In the genomic region with DNA sequence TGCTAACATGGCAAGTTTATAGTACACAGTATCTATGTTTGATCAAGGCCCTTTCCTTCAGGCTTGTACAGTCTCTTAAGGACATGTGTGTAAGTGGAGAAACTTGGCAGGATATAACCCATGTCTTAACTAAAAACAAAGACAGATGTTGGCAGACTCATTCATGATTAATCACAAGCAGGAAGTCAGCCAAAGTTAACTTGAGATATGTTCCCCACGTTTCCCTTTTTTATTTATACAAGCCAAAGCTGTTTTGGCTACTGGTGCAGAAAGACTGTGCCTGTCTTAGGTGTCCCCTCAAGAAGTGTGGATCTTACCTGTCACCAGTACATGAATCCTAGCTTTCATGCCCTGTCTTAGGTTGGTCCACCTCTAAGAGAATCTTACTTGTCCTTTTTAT, we compare ENCODE assay signal across 29 mouse cellular contexts. TPM values are rescaled to one million over a fixed set of nuclear protein-coding genes. Genes with fewer than 3 reads are reported as not detected.
A peak's percentile ranks its signal among the peaks of the same experiment; 100 is the strongest.
DNase-seq lines count a peak whose midpoint lies in the region; ATAC-seq and TF ChIP-seq lines count a peak whose summit lies in the region.
"Had no signal": no experiment of that assay in that cellular context is flagged by ENCODE, and none has a peak within 500 bp of the region (broad histone marks: within the 10 kb centered on the region; RNA-seq: fewer than 3 reads in every experiment).

No protein-coding gene starts in this region.

- no peaks in the 10 kb centered on the region for H3K36me3 ChIP-seq in embryonic facial prominence, embryonic 14.5 days (ENCODE audit: control insufficient read depth, insufficient read depth, low read length)
- no peaks in the 10 kb centered on the region for H3K36me3 ChIP-seq in embryonic facial prominence, embryonic 10.5 days (replicated peaks)
- no peaks in the 10 kb centered on the region for H3K36me3 ChIP-seq in limb, embryonic 14.5 days (ENCODE audit: control insufficient read depth, insufficient read depth, low read length)
- no peaks in the 10 kb centered on the region for H3K36me3 ChIP-seq in limb, embryonic 10.5 days
- H3K36me3 ChIP-seq: embryonic facial prominence, embryonic 13.5 days; forebrain, embryonic 12.5 days; forebrain, embryonic 15.5 days; heart, embryonic 12.5 days; heart, embryonic 15.5 days had no signal

- H3K4me2 ChIP-seq in embryonic facial prominence, embryonic 14.5 days (ENCODE audit: low read depth, low read length) = no peak overlapping the region
- H3K4me2 ChIP-seq in limb, embryonic 14.5 days (replicated peaks; ENCODE audit: low read depth, low read length, severe bottlenecking) = no peak overlapping the region
- H3K4me2 ChIP-seq: embryonic facial prominence, embryonic 13.5 days; forebrain, embryonic 12.5 days; forebrain, embryonic 15.5 days; heart, embryonic 12.5 days; heart, embryonic 15.5 days; hindbrain, embryonic 14.5 days had no signal

- peaks cover 18% of the 10 kb centered on the region for H3K9me3 ChIP-seq in embryonic facial prominence, embryonic 14.5 days (ENCODE audit: control insufficient read depth, low read length)
- H3K9me3 ChIP-seq in embryonic facial prominence, embryonic 10.5 days = peaks cover 5% of the 10 kb centered on the region; the same call in 1 of the 2 replicates
- peaks cover 4% of the 10 kb centered on the region; the same call in 1 of the 2 replicates for H3K9me3 ChIP-seq in limb, embryonic 14.5 days (ENCODE audit: control insufficient read depth, low read length)
- no peaks in the 10 kb centered on the region for H3K9me3 ChIP-seq in limb, embryonic 10.5 days (replicated peaks)
- H3K9me3 ChIP-seq: embryonic facial prominence, embryonic 13.5 days; forebrain, embryonic 12.5 days; forebrain, embryonic 15.5 days; heart, embryonic 12.5 days had no signal

- no peak for ATAC-seq in embryonic facial prominence, embryonic 14.5 days (ENCODE audit: low read depth)
- no peak for ATAC-seq in limb, embryonic 14.5 days (ENCODE audit: low FRiP score, low read depth)
- ATAC-seq: activated CD4-positive, CD25-positive, alpha-beta regulatory T cell, adult 4 months; CD4-positive, CD25-positive, alpha-beta regulatory T cell, adult 4 months; forebrain, embryonic 15.5 days; hindbrain, postnatal 0 days; inflammation-experienced regulatory T-cells, adult 6 months; intestine, embryonic 16.5 days had no signal

- no peaks in the 10 kb centered on the region for H3K4me1 ChIP-seq in embryonic facial prominence, embryonic 14.5 days (ENCODE audit: control insufficient read depth, insufficient read depth, low read length)
- no peaks in the 10 kb centered on the region for H3K4me1 ChIP-seq in embryonic facial prominence, embryonic 10.5 days
- H3K4me1 ChIP-seq in limb, embryonic 14.5 days (ENCODE audit: control insufficient read depth, insufficient read depth, low read length) = no peaks in the 10 kb centered on the region
- no peaks in the 10 kb centered on the region for H3K4me1 ChIP-seq in limb, embryonic 10.5 days
- H3K4me1 ChIP-seq: embryonic facial prominence, embryonic 13.5 days; forebrain, embryonic 12.5 days; forebrain, embryonic 15.5 days; heart, embryonic 12.5 days; heart, embryonic 15.5 days had no signal

- DNase-seq in embryonic facial prominence, embryonic 14.5 days (ENCODE audit: low spot score) = peak; percentile 57
- DNase-seq in embryonic facial prominence, embryonic 10.5 days (ENCODE audit: low spot score) = no peak
- DNase-seq in limb, embryonic 14.5 days (ENCODE audit: low spot score) = peak; percentile 35
- DNase-seq in limb, embryonic 10.5 days (ENCODE audit: low spot score) = no peak
- DNase-seq in 3134 (ENCODE audit: extremely low read depth, insufficient read length, low spot score) = peak; percentile 25
- peak; percentile 11 for DNase-seq in adipocyte (ENCODE audit: low spot score)
- DNase-seq in frontal cortex, adult 2 months (ENCODE audit: extremely low spot score in 1 of 2, low spot score in 1 of 2) = no peak
- no peak for DNase-seq in cerebellum, postnatal 25 days
- DNase-seq: adrenal gland, postnatal 10 days; adrenal gland, postnatal 36 days; cerebellum, adult 18-20 months; cerebellum, adult 9-10 months; cerebellum, postnatal 14 days; gastrocnemius, adult 2 months; gastrocnemius, postnatal 14 days; heart, adult 18-20 months; heart, postnatal 14 days; heart, postnatal 4 days had no signal

- no peaks in the 10 kb centered on the region for H3K27me3 ChIP-seq in embryonic facial prominence, embryonic 14.5 days (replicated peaks; ENCODE audit: control insufficient read depth, insufficient read depth, low read length)
- H3K27me3 ChIP-seq in embryonic facial prominence, embryonic 10.5 days (replicated peaks; ENCODE audit: low read depth, poor library complexity, severe bottlenecking) = no peaks in the 10 kb centered on the region
- no peaks in the 10 kb centered on the region for H3K27me3 ChIP-seq in limb, embryonic 14.5 days (ENCODE audit: control insufficient read depth, insufficient read depth, low read length)
- H3K27me3 ChIP-seq in limb, embryonic 10.5 days (ENCODE audit: low read depth, poor library complexity, severe bottlenecking) = no peaks in the 10 kb centered on the region
- H3K27me3 ChIP-seq: embryonic facial prominence, embryonic 13.5 days; forebrain, embryonic 12.5 days; forebrain, embryonic 15.5 days; heart, embryonic 12.5 days; heart, embryonic 15.5 days had no signal

- H3K27ac ChIP-seq in embryonic facial prominence, embryonic 14.5 days (replicated peaks; ENCODE audit: low read depth, low read length) = no peak overlapping the region
- no peak overlapping the region for H3K27ac ChIP-seq in embryonic facial prominence, embryonic 10.5 days (replicated peaks)
- no peak overlapping the region for H3K27ac ChIP-seq in limb, embryonic 14.5 days (replicated peaks; ENCODE audit: low read depth, low read length)
- no peak overlapping the region for H3K27ac ChIP-seq in limb, embryonic 10.5 days
- H3K27ac ChIP-seq: embryonic facial prominence, embryonic 13.5 days; forebrain, embryonic 12.5 days; forebrain, embryonic 15.5 days; gastrocnemius, adult 2 months; heart, embryonic 15.5 days; hindbrain, embryonic 14.5 days; hindbrain, postnatal 0 days had no signal

- H3K9ac ChIP-seq in embryonic facial prominence, embryonic 14.5 days (ENCODE audit: low read depth, low read length) = no peak overlapping the region
- no peak overlapping the region for H3K9ac ChIP-seq in limb, embryonic 14.5 days (ENCODE audit: low read depth, low read length, severe bottlenecking)
- H3K9ac ChIP-seq: embryonic facial prominence, embryonic 13.5 days; forebrain, embryonic 12.5 days; forebrain, embryonic 15.5 days; heart, embryonic 12.5 days; heart, embryonic 15.5 days; hindbrain, embryonic 14.5 days had no signal

- no peak for TF ChIP-seq POLR2A in limb, embryonic 14.5 days (IDR thresholded peaks at IDR 0.05; ENCODE audit: borderline replicate concordance, extremely low read depth, insufficient read depth, insufficient read length)

- no peak overlapping the region for H3K4me3 ChIP-seq in embryonic facial prominence, embryonic 14.5 days (ENCODE audit: low read depth, low read length)
- H3K4me3 ChIP-seq in embryonic facial prominence, embryonic 10.5 days = no peak overlapping the region
- H3K4me3 ChIP-seq in limb, embryonic 14.5 days (replicated peaks; ENCODE audit: low read length) = no peak overlapping the region
- H3K4me3 ChIP-seq in limb, embryonic 10.5 days = no peak overlapping the region
- H3K4me3 ChIP-seq: embryonic facial prominence, embryonic 13.5 days; forebrain, embryonic 12.5 days; forebrain, embryonic 15.5 days; gastrocnemius, adult 2 months; heart, embryonic 12.5 days; heart, embryonic 15.5 days had no signal

- 23% methylated on average over 1 of the region's 1 CpGs for WGBS in embryonic facial prominence, embryonic 14.5 days
- 62% methylated on average over 1 of the region's 1 CpGs for WGBS in embryonic facial prominence, embryonic 10.5 days
- 41% methylated on average over 1 of the region's 1 CpGs for WGBS in limb, embryonic 14.5 days
- WGBS in limb, embryonic 10.5 days = 67% methylated on average over 1 of the region's 1 CpGs

RNA-seq across cellular contexts. Expression of a gene that starts 35.4 kb away (rescaled TPM):
- polyA plus RNA-seq in embryonic facial prominence, embryonic 14.5 days (2014; fragmentation: Nextera tagmentation; extraction: Ambion mirVana) = 12.9 and 14.1 TPM in 2 replicates
- 6.9 and 15.4 TPM in 2 replicates for polyA plus RNA-seq in embryonic facial prominence, embryonic 10.5 days (2016; fragmentation: Nextera tagmentation; extraction: Ambion mirVana)
- polyA plus RNA-seq in limb, embryonic 14.5 days (2012; rRNA removed) = 7.5 and 10.5 TPM in 2 replicates
- polyA plus RNA-seq in limb, embryonic 14.5 days (2014; fragmentation: Nextera tagmentation; extraction: Ambion mirVana) = 15.1 and 16.7 TPM in 2 replicates
- 11.1 and 15.6 TPM in 2 replicates for polyA plus RNA-seq in limb, embryonic 10.5 days (2016; fragmentation: Nextera tagmentation; extraction: Ambion mirVana)
- polyA plus RNA-seq in frontal cortex, adult 2 months (2012; rRNA removed) = 45.8 and 52.6 TPM in 2 replicates

Comparison
In these comparisons a context has a peak if more than half of its experiments do, and no peak if none do; other contexts are left out.
1. DNase-seq: peak in embryonic facial prominence, embryonic 14.5 days (single experiment), limb, embryonic 14.5 days (single experiment), 3134 (single experiment) and adipocyte (single experiment); none in embryonic facial prominence, embryonic 10.5 days (single experiment), limb, embryonic 10.5 days (single experiment), frontal cortex, adult 2 months (0 of 2) and cerebellum, postnatal 25 days (0 of 2).